Mouse (Mus musculus) forebrain, embryonic 13.5 days (tissue): Measurements from ENCODE around the gene Pdgfd. TPM values are rescaled to one million over a fixed set of nuclear protein-coding genes. Genes with fewer than 3 reads are reported as not detected.

Source experiments
- ATAC-seq: fragments of 200-750 bp; cut with Nextera tagmentation; 2 replicates; pipeline ENCODE4 v1.8.0; 2017
- H3K27ac ChIP-seq: fragments of 300-500 bp; sonication (generic); 2 replicates; pipeline ENCODE4 v1.5.1; 2015; ENCODE audit warnings: inconsistent platforms, mild to moderate bottlenecking, moderate library complexity
- H3K27me3 ChIP-seq: fragments of 300-500 bp; sonication (generic); 2 replicates; pipeline ENCODE4 v1.6.1; 2015; ENCODE audit warnings: mild to moderate bottlenecking, inconsistent platforms
- H3K36me3 ChIP-seq: fragments of 300-500 bp; sonication (generic); 2 replicates; pipeline ENCODE4 v1.6.1; 2015; ENCODE audit warnings: mild to moderate bottlenecking, inconsistent platforms; ENCODE audit not compliant: poor library complexity, severe bottlenecking
- H3K4me1 ChIP-seq: fragments of 300-500 bp; sonication (generic); 2 replicates; pipeline ENCODE4 v1.6.1; 2015; ENCODE audit warnings: inconsistent platforms
- H3K4me2 ChIP-seq: fragments of 300-500 bp; sonication (generic); 2 replicates; pipeline ENCODE4 v1.6.1; 2015; ENCODE audit warnings: inconsistent platforms, mild to moderate bottlenecking, moderate library complexity
- H3K4me3 ChIP-seq: fragments of 300-500 bp; sonication (generic); 2 replicates; pipeline ENCODE4 v1.5.1; 2015; ENCODE audit warnings: mild to moderate bottlenecking, inconsistent platforms
- H3K9ac ChIP-seq: fragments of 300-500 bp; sonication (generic); 2 replicates; pipeline ENCODE4 v1.6.1; 2015; ENCODE audit warnings: mild to moderate bottlenecking, inconsistent platforms
- H3K9me3 ChIP-seq: fragments of 300-500 bp; sonication (generic); replicated peaks from 2 replicates; pipeline ENCODE4 v1.6.1; 2016; ENCODE audit warnings: inconsistent platforms
- WGBS: fragments of 180-500 bp; shearing (Covaris S2); methylation state at CpG from one replicate; pipeline ENCODE4 v1.1.7; 2015; 5-methylcytosine and 5-hydroxymethylcytosine counted together
- polyA plus RNA-seq: library from polyadenylated mRNA; unstranded; fragments of >200 nt; fragmentation: Nextera tagmentation; extraction: Ambion mirVana; gene quantifications from 2 replicates; pipeline ENCODE4 v1.2.1, GENCODE M21; 2015

The Pdgfd gene
- polyA plus RNA-seq, 1 experiment from 2014 or later = 0.81 TPM

DNA sequence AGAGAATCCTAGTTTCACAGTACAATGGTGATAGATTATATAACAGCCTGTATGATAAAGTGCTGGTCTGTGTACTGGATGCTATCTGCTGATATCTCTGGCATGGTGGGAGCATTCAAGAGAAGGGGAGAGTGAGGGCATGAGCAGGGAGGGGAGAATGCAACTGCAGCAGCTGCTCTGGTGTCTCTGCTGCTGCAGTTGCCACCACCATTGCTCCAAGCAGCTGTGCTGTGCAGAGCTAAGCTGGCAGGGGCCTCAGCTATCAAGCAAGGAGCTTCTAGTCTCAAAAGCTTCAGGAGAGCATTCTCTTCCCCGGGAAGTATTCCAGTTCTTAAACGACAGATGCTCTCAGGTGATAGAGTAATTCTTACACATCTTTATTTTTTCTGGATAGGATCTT, 192.4 kb downstream of the Pdgfd start:
- ATAC-seq = no peak
- no peak overlapping the region for H3K4me3 ChIP-seq
- 86% methylated on average over 2 of the region's 2 CpGs for WGBS
- no peaks in the 10 kb centered on the region for H3K9me3 ChIP-seq
- no peaks in the 10 kb centered on the region for H3K4me1 ChIP-seq
- H3K9ac ChIP-seq = no peak overlapping the region
- no peaks in the 10 kb centered on the region for H3K27me3 ChIP-seq
- H3K4me2 ChIP-seq = no peak overlapping the region
- no peak overlapping the region for H3K27ac ChIP-seq
- H3K36me3 ChIP-seq = no peaks in the 10 kb centered on the region

DNA sequence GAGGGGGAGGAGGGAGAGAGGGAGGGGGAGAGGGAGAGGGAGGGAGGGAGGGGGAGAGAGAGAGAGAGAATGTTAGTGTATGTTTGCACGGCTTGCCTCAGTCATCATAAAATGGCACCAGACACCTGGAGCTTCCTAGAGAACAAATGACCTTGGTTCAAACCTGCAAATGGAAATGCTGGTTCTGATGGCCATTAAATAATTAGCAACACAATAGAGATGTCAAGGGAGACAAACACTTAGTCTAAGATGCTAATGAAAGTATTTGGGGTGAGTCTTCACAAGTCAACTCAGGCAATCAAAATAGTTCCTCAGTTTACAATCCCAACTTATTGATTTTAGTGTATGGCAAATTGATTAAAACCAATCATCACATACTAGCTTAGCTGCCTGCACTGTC, 198.2 kb downstream of the Pdgfd start:
- no peak for ATAC-seq
- Histone ChIP-seq H3K9ac (no peak overlapping the region), H3K36me3 (no peaks in the 10 kb centered on the region), H3K9me3 (no peaks in the 10 kb centered on the region), H3K27me3 (no peaks in the 10 kb centered on the region), H3K27ac (no peak overlapping the region), H3K4me3 (no peak overlapping the region), H3K4me2 (no peak overlapping the region), H3K4me1 (no peaks in the 10 kb centered on the region)
- WGBS = 94% methylated on average over 1 of the region's 1 CpGs

DNA sequence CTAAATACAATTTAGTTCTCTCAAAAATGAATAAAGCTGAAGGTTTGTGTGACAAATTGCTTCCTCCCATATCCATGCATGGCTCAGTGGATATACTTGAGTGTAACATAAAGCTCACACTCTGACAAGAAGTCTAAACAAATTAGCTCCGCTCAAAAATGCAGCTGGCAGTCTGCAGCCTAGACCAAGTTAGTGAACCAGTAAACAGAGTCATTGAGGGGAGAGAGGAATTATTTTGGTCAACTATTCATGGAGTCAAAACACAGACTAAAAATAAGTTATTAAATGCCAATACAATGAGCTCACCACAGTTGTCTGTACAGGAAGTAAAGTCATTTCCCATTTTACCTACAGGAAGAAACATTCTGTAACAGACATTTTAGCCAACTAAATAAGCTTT, 233.4 kb downstream of the Pdgfd start:
- no peak overlapping the region for H3K4me3 ChIP-seq
- H3K4me1 ChIP-seq = no peaks in the 10 kb centered on the region
- ATAC-seq = no peak
- H3K4me2 ChIP-seq = no peak overlapping the region
- 63% methylated on average over 1 of the region's 1 CpGs for WGBS
- H3K27ac ChIP-seq = no peak overlapping the region
- no peaks in the 10 kb centered on the region for H3K27me3 ChIP-seq
- no peaks in the 10 kb centered on the region for H3K9me3 ChIP-seq
- no peaks in the 10 kb centered on the region for H3K36me3 ChIP-seq
- no peak overlapping the region for H3K9ac ChIP-seq

DNA sequence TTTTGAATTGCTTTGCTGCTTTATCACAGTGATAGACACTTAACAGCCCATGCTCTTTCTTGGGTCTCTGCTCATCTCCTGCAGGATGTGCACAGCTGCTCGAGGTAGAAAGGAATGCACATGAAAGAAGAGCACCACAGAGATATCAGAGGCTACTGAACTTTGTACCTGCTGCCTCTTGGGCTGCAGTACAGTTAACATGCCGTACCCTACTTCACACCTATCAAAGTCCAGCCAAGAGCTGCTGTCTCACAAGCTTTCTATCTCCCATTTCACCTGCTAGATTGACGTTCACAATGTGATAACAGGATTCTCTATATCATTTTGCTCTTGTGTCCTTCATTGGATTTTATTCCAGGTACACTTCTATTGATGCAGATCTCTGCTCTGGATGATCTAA, 238.2 kb downstream of the Pdgfd start:
- Histone ChIP-seq H3K36me3 (no peaks in the 10 kb centered on the region), H3K27me3 (no peaks in the 10 kb centered on the region), H3K9ac (no peak overlapping the region), H3K4me2 (no peak overlapping the region), H3K9me3 (no peaks in the 10 kb centered on the region), H3K4me1 (no peaks in the 10 kb centered on the region), H3K4me3 (no peak overlapping the region), H3K27ac (no peak overlapping the region)
- no peak for ATAC-seq
- WGBS = 84% methylated on average over 3 of the region's 3 CpGs

DNA sequence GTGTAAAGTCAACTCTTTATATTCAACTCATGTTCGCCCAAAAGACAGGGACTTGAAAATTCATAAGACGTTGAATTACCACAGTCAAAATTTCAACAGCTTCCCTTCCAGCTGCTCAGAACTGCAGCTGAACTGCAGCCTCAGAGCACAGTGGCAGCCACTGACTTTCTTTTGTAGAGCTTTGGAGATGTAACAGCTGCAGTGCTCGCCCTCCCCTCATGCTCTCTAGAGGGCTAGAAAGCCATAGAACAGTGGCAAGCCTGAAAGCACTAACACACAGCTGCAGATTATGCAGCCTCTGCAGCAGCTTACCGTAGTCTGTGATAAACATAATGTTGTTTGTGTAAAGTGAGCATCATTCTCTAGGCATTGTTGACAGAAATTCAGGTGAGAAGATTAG, 239.6 kb downstream of the Pdgfd start:
- no peak overlapping the region for H3K4me2 ChIP-seq
- 49% methylated on average over 4 of the region's 4 CpGs for WGBS
- H3K9me3 ChIP-seq = no peaks in the 10 kb centered on the region
- H3K27ac ChIP-seq = no peak overlapping the region
- peak; percentile 94 for ATAC-seq
- no peaks in the 10 kb centered on the region for H3K4me1 ChIP-seq
- H3K27me3 ChIP-seq = no peaks in the 10 kb centered on the region
- no peak overlapping the region for H3K9ac ChIP-seq
- no peak overlapping the region for H3K4me3 ChIP-seq
- no peaks in the 10 kb centered on the region for H3K36me3 ChIP-seq

DNA sequence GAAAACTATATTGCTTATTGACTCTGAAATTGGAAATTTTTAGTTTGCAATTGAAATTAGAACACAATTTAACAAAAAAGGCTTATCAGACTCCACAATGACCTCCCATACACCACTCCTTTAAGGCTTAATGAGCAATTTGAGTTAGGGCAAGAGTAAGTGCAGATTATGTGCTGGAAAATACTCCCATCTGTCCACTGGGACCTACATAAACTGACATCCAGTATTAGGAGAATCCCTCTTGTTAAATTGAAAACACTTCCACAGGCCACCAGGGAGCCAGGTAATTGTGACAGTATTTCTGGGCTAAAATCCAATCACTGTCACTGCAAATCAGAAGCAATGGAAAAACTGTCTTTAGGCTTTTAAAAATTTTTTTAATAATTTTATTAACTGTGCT, 256.2 kb downstream of the Pdgfd start:
- Histone ChIP-seq H3K27me3 (no peaks in the 10 kb centered on the region), H3K36me3 (no peaks in the 10 kb centered on the region), H3K9me3 (no peaks in the 10 kb centered on the region), H3K4me1 (no peaks in the 10 kb centered on the region), H3K27ac (no peak overlapping the region), H3K9ac (no peak overlapping the region), H3K4me3 (no peak overlapping the region), H3K4me2 (no peak overlapping the region)
- ATAC-seq = no peak

Other genes with a start within 250 kb of the Pdgfd start
- gene Ddi1, start 101.3 kb downstream of the Pdgfd start, polyA plus RNA-seq = 0.03 TPM in 1 of 2 replicates, not detected in the other